Mouse (Mus musculus): ENCODE data around the gene Ice2.

DNA sequence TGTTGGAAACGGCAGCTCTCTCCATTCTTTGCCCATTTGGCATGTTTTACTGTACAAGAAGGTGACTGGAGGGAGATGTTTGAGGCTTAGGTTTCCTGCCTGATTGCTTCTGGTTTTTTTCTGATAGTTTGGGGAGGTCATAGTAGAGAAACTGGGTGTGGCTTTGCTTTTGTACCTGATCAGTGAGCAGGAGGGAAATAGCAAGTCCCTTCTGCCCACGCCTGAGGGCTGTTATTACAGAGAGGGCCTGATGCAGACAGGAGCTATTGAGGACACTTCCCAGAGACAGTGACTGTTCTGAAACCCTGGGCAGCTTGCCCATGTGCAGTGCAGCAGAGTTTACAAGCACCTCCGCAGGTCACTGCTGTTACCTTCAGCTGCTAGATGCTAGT lies 20.1 kb upstream of the Ice2 start:
- TF ChIP-seq MAFK (IDR thresholded peaks at IDR 0.05; ENCODE audit: insufficient read depth, low read depth, low read length) = no peak
- TF ChIP-seq HCFC1 (IDR thresholded peaks at IDR 0.05; ENCODE audit: borderline replicate concordance, insufficient read depth, low read length) = no peak
